Mouse (Mus musculus) lung, postnatal 0 days (tissue): ENCODE data around the gene Atraid. TPM values are rescaled to one million over a fixed set of nuclear protein-coding genes. Genes with fewer than 3 reads are reported as not detected.

Experiments
- ATAC-seq: fragments of 200-750 bp; cut with Nextera tagmentation; 2 replicates; pipeline ENCODE4 v1.8.0; 2017; ENCODE audit warnings: moderate library complexity
- DNase-seq: peaks from one replicate; pipeline ENCODE4 v3.0.0-alpha.2; 2016; ENCODE audit warnings: low spot score
- H3K27ac ChIP-seq: fragments of 300-500 bp; sonication (generic); 2 replicates; pipeline ENCODE4 v1.5.1; 2014; ENCODE audit warnings: antibody characterized with exemption, mild to moderate bottlenecking, low read length, mixed read lengths
- H3K27me3 ChIP-seq: fragments of 300-500 bp; sonication (generic); replicated peaks from 2 replicates; pipeline ENCODE4 v1.6.1; 2014; ENCODE audit warnings: low read length, mixed read lengths; ENCODE audit not compliant: insufficient read depth
- H3K36me3 ChIP-seq: fragments of 300-500 bp; sonication (generic); 2 replicates; pipeline ENCODE4 v1.6.1; 2014; ENCODE audit warnings: low read length, mixed read lengths; ENCODE audit not compliant: insufficient read depth
- H3K4me1 ChIP-seq: fragments of 300-500 bp; sonication (generic); 2 replicates; pipeline ENCODE4 v1.6.1; 2014; ENCODE audit warnings: antibody characterized with exemption, low read depth, low read length, mixed read lengths; ENCODE audit not compliant: insufficient read depth
- H3K4me2 ChIP-seq: fragments of 300-500 bp; sonication (generic); replicated peaks from 2 replicates; pipeline ENCODE4 v1.6.1; 2014; ENCODE audit warnings: low read depth, mild to moderate bottlenecking, low read length, moderate library complexity, mixed read lengths
- H3K4me3 ChIP-seq: fragments of 300-500 bp; sonication (generic); 2 replicates; pipeline ENCODE4 v1.5.1; 2014; ENCODE audit warnings: low read depth, low read length
- H3K9ac ChIP-seq: fragments of 300-500 bp; sonication (generic); replicated peaks from 2 replicates; pipeline ENCODE4 v1.6.1; 2014; ENCODE audit warnings: low read depth, mild to moderate bottlenecking
- H3K9me3 ChIP-seq: fragments of 300-500 bp; sonication (generic); 2 replicates; pipeline ENCODE4 v1.6.1; 2016; ENCODE audit warnings: low read length, mixed read lengths
- CTCF ChIP-seq: IDR thresholded peaks from 2 replicates; pipeline ENCODE4 v1.5.1; 2016; ENCODE audit warnings: antibody characterized with exemption, mild to moderate bottlenecking
- EP300 ChIP-seq: IDR thresholded peaks from 2 replicates; pipeline ENCODE4 v1.6.1; 2016; ENCODE audit warnings: antibody characterized with exemption, mild to moderate bottlenecking, control low read depth
- WGBS: fragments of 180-500 bp; shearing (Covaris S2); extraction: QIAGEN DNeasy Blood & Tissue Kit; methylation state at CpG from one replicate; pipeline ENCODE4 v1.1.7; 2014; 5-methylcytosine and 5-hydroxymethylcytosine counted together
- polyA plus RNA-seq: library from polyadenylated mRNA; unstranded; fragments of >200 nt; fragmentation: Nextera tagmentation; extraction: Ambion mirVana; gene quantifications from 2 replicates; pipeline ENCODE4 v1.2.1, GENCODE M21; 2015

Atraid gene
- polyA plus RNA-seq = 260 and 289 TPM in 2 replicates

- peak within 1 kb of the TSS; percentile 96 for H3K27ac ChIP-seq
- peak within 1 kb of the TSS; percentile 76 for H3K4me2 ChIP-seq
- peaks cover 4% of the 10 kb centered on the region for H3K4me1 ChIP-seq
- ATAC-seq (peak; percentile 98), DNase-seq (peak; percentile 99)
- H3K9me3 ChIP-seq = no peaks in the 10 kb centered on the region
- WGBS = under 1% methylated on average over 69 of the region's 73 CpGs
- H3K27me3 ChIP-seq = no peaks in the 10 kb centered on the region
- H3K9ac ChIP-seq = peak within 1 kb of the TSS; percentile 82
- H3K4me3 ChIP-seq = peak within 1 kb of the TSS; percentile 64
- TF ChIP-seq EP300 (peak; percentile 54; the same call in 1 of the 2 replicates), CTCF (peak; percentile 40)
- no peaks in the 10 kb centered on the region for H3K36me3 ChIP-seq
These were observed at the start of gene Atraid for GRCm38 (mm10) chr5:31047848-31048762. TSS of gene Atraid (plus strand) at chr5:31048312.

GRCm38 (mm10) chr5:30999324-30999723 is 48.8 kb upstream of the Atraid start:
- no peaks in the 10 kb centered on the region for H3K36me3 ChIP-seq
- no peak overlapping the region for H3K4me2 ChIP-seq
- ATAC-seq = no peak
- H3K4me1 ChIP-seq = no peaks in the 10 kb centered on the region
- DNase-seq = no peak
- no peak overlapping the region for H3K27ac ChIP-seq
- TF ChIP-seq EP300 (no peak), CTCF (no peak)
- no peak overlapping the region for H3K4me3 ChIP-seq
- no peaks in the 10 kb centered on the region for H3K9me3 ChIP-seq
- no peaks in the 10 kb centered on the region for H3K27me3 ChIP-seq
- H3K9ac ChIP-seq = no peak overlapping the region
- 79% methylated on average over 5 of the region's 5 CpGs for WGBS

GRCm38 (mm10) chr5:31000122-31000521 is 48.0 kb upstream of the Atraid start:
- H3K9me3 ChIP-seq = no peaks in the 10 kb centered on the region
- H3K27me3 ChIP-seq = no peaks in the 10 kb centered on the region
- peak; percentile 54 for DNase-seq
- H3K4me1 ChIP-seq = no peaks in the 10 kb centered on the region
- H3K4me3 ChIP-seq = no peak overlapping the region
- no peaks in the 10 kb centered on the region for H3K36me3 ChIP-seq
- no peak overlapping the region for H3K4me2 ChIP-seq
- TF ChIP-seq EP300 (0 out of 2 replicates have a peak, but pooled peaks have one; percentile 32), CTCF (no peak)
- no peak overlapping the region for H3K27ac ChIP-seq
- WGBS = 29% methylated on average over 7 of the region's 7 CpGs
- H3K9ac ChIP-seq = no peak overlapping the region
- ATAC-seq = peak; percentile 46

- H3K4me2 ChIP-seq = no peak overlapping the region
- H3K9ac ChIP-seq = no peak overlapping the region
- WGBS = 79% methylated on average over 2 of the region's 2 CpGs
- H3K36me3 ChIP-seq = no peaks in the 10 kb centered on the region
- H3K4me1 ChIP-seq = no peaks in the 10 kb centered on the region
- no peak for ATAC-seq
- TF ChIP-seq CTCF (no peak), EP300 (no peak)
- no peaks in the 10 kb centered on the region for H3K27me3 ChIP-seq
- no peak for DNase-seq
- no peak overlapping the region for H3K4me3 ChIP-seq
- H3K27ac ChIP-seq = no peak overlapping the region
- H3K9me3 ChIP-seq = no peaks in the 10 kb centered on the region
These were observed 47.1 kb upstream of the Atraid start for GRCm38 (mm10) chr5:31000993-31001392.

GRCm38 (mm10) chr5:31001560-31001959 is 46.6 kb upstream of the Atraid start:
- Histone ChIP-seq H3K4me1 (no peaks in the 10 kb centered on the region), H3K27ac (no peak overlapping the region), H3K36me3 (no peaks in the 10 kb centered on the region), H3K4me3 (no peak overlapping the region), H3K9me3 (no peaks in the 10 kb centered on the region), H3K27me3 (no peaks in the 10 kb centered on the region), H3K4me2 (no peak overlapping the region), H3K9ac (no peak overlapping the region)
- DNase-seq (no peak), ATAC-seq (no peak)
- WGBS = 76% methylated on average over 4 of the region's 4 CpGs
- no peak for TF ChIP-seq EP300
- TF ChIP-seq CTCF = peak; percentile 31; the same call in 1 of the 2 replicates

GRCm38 (mm10) chr5:31004184-31004583 is 43.9 kb upstream of the Atraid start:
- Histone ChIP-seq H3K27me3 (no peaks in the 10 kb centered on the region), H3K4me2 (no peak overlapping the region), H3K27ac (no peak overlapping the region), H3K4me3 (no peak overlapping the region), H3K36me3 (no peaks in the 10 kb centered on the region), H3K9ac (no peak overlapping the region), H3K4me1 (no peaks in the 10 kb centered on the region), H3K9me3 (no peaks in the 10 kb centered on the region)
- TF ChIP-seq CTCF (peak; percentile 92), EP300 (no peak)
- 4% methylated on average over 5 of the region's 5 CpGs for WGBS
- ATAC-seq = peak; percentile 37; the same call in 1 of the 2 replicates
- DNase-seq = peak; percentile 92
